Mouse (Mus musculus) olfactory bulb, adult 2 months (tissue): ENCODE data around the gene Sh3gl2. TPM values are rescaled to one million over a fixed set of nuclear protein-coding genes. Genes with fewer than 3 reads are reported as not detected.

Experiments
- H3K27ac ChIP-seq: fragments of 200-500 bp; 2 replicates; pipeline ENCODE4 v1.5.1; 2012; ENCODE audit warnings: low read depth, low read length; ENCODE audit not compliant: insufficient read depth
- H3K4me1 ChIP-seq: fragments of 200-500 bp; 2 replicates; pipeline ENCODE4 v1.6.1; 2012; ENCODE audit warnings: low read length; ENCODE audit not compliant: control insufficient read depth, insufficient read depth
- H3K4me3 ChIP-seq: fragments of 200-500 bp; 2 replicates; pipeline ENCODE4 v1.5.1; 2012; ENCODE audit warnings: mild to moderate bottlenecking, low read depth, low read length, moderate library complexity; ENCODE audit not compliant: insufficient read depth
- CTCF ChIP-seq: fragments of 200-500 bp; IDR thresholded peaks from 2 replicates; pipeline ENCODE4 v1.5.1; 2012; ENCODE audit warnings: low read depth, mild to moderate bottlenecking, low read length, moderate library complexity; ENCODE audit not compliant: insufficient read depth
- POLR2A ChIP-seq: fragments of 200-500 bp; IDR thresholded peaks from 2 replicates; pipeline ENCODE4 v1.6.1; 2012; ENCODE audit warnings: mild to moderate bottlenecking, low read depth, low read length, moderate library complexity; ENCODE audit not compliant: insufficient read depth
- WGBS: fragments of 180-500 bp; shearing (Covaris S2); methylation state at CpG from one replicate; pipeline ENCODE4 v1.1.7; 2018; 5-methylcytosine and 5-hydroxymethylcytosine counted together
- polyA plus RNA-seq: library from polyadenylated mRNA; stranded (reverse); fragments of >200 nt; gene quantifications from 2 replicates; pipeline ENCODE4 v1.2.4, GENCODE M21; 2012; ENCODE audit warnings: low replicate concordance; ENCODE audit not compliant: missing spikeins, insufficient read depth, insufficient read length

Gene Sh3gl2
- polyA plus RNA-seq, 1 experiment, result 339 TPM

GRCm38 (mm10) chr4:85506976-85507375 lies 302.1 kb downstream of the Sh3gl2 start:
- TF ChIP-seq CTCF (no peak), POLR2A (no peak)

GRCm38 (mm10) chr4:85507491-85507890 lies 302.6 kb downstream of the Sh3gl2 start:
- WGBS, result 82% methylated on average over 5 of the region's 5 CpGs
- no peaks in the 10 kb centered on the region for H3K4me1 ChIP-seq
- no peak overlapping the region for H3K27ac ChIP-seq
- H3K4me3 ChIP-seq, result no peak overlapping the region
- no peak for TF ChIP-seq POLR2A
- TF ChIP-seq CTCF, result no peak

More at GRCm38 (mm10) chr4:85506976-85507375, 302.1 kb downstream of the Sh3gl2 start:
- WGBS, result 79% methylated on average over 2 of the region's 2 CpGs
- H3K4me1 ChIP-seq, result no peaks in the 10 kb centered on the region
- H3K27ac ChIP-seq, result no peak overlapping the region
- H3K4me3 ChIP-seq, result no peak overlapping the region

DNA sequence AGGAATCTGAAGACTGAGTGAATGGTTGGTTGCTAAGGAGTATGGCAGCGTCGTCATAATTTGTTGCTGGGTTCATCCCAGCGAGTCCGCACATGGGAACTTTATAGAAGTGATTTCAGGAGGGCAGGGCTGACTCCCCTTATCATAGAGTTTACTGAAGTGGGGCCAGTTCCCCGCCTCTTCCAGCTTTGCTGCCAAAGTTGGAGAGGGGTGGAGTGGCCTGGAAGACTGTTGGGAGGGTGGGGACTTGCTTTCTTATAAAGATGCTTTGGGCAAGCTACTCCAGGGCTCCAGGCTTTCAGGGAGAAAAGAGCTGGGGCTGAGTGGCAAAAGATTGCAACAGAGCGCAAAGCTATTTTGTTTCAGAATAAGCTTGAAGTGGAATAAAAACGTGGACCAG lies 308.4 kb downstream of the Sh3gl2 start:
- TF ChIP-seq POLR2A (no peak), CTCF (no peak)
- peaks cover 12% of the 10 kb centered on the region for H3K4me1 ChIP-seq
- 24% methylated on average over 7 of the region's 7 CpGs for WGBS
- no peak overlapping the region for H3K27ac ChIP-seq
- H3K4me3 ChIP-seq, result peak overlapping the region; percentile 57; the same call in 1 of the 2 replicates

DNA sequence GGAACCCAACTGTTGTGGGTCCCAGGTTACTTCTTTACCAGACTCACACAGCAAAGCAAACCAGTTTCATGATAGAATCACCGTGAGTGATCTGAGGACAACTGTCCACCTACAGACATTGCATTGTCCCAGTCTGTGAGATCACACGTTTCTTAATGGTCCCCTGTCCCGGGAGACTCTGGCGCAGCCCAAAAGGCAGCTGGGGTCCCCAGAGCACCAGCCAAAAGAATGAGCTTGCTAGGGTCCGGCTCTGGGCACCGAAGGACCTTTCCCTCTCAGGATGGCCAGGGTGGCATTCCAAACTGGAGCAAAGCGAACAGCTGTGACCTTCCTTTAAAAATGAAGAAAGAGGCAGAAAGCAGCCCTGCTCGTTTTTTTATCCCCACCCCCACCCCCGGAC lies 308.9 kb downstream of the Sh3gl2 start, which contains the start of gene Adamtsl1:
Gene Adamtsl1 (plus strand): TSS at position 381 of the 400 bp plus-strand sequence.
- Histone ChIP-seq H3K4me1 (peaks cover 12% of the 10 kb centered on the region), H3K27ac (no peak within 1 kb of the TSS), H3K4me3 (peak within 1 kb of the TSS; percentile 57)
- TF ChIP-seq CTCF, result no peak
- WGBS, result 2% methylated on average over 9 of the region's 9 CpGs

DNA sequence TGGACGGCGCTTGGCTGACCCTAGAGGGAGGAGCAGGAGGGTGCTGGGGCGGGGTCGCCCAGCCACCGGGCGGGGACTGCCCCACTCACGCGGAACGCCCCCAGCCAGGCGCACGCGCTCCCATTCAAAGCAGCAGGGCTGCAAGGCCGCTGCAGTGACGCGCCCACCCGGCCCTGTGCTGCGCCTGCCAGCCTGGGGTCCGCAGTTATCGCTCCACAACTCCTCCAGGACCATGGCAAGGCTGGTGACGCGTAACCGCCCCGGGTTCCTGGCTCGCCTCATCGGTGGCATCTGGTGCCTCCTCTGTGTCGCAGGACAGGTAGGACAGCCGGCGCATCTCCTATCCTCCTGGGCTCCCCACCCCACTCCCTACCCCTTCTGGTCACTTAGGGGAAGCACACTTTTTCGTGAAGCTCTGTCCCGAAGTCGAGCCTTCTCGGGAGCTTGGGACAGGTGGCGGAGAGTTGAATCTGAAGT lies 309.3 kb downstream of the Sh3gl2 start:
- Histone ChIP-seq H3K27ac (no peak overlapping the region), H3K4me3 (peak overlapping the region; percentile 57), H3K4me1 (peaks cover 12% of the 10 kb centered on the region)
- 2% methylated on average over 33 of the region's 33 CpGs for WGBS
- TF ChIP-seq CTCF (no peak), POLR2A (no peak)

- no peak for TF ChIP-seq CTCF
- TF ChIP-seq POLR2A, result no peak
- Histone ChIP-seq H3K4me3 (no peak overlapping the region), H3K4me1 (no peaks in the 10 kb centered on the region), H3K27ac (no peak overlapping the region)
- 84% methylated on average over 7 of the region's 7 CpGs for WGBS
Measured at GRCm38 (mm10) chr4:85526966-85527566, 322.1 kb downstream of the Sh3gl2 start.

- no peaks in the 10 kb centered on the region for H3K4me1 ChIP-seq
- H3K4me3 ChIP-seq, result no peak overlapping the region
- 69% methylated on average over 1 of the region's 1 CpGs for WGBS
- no peak overlapping the region for H3K27ac ChIP-seq
- TF ChIP-seq CTCF (no peak), POLR2A (no peak)
Measured at GRCm38 (mm10) chr4:85529852-85530251, 324.9 kb downstream of the Sh3gl2 start.

- TF ChIP-seq CTCF, result no peak
- no peak for TF ChIP-seq POLR2A
- 81% methylated on average over 5 of the region's 5 CpGs for WGBS
- H3K4me1 ChIP-seq, result no peaks in the 10 kb centered on the region
Measured at GRCm38 (mm10) chr4:85539677-85540076, 334.8 kb downstream of the Sh3gl2 start.

DNA sequence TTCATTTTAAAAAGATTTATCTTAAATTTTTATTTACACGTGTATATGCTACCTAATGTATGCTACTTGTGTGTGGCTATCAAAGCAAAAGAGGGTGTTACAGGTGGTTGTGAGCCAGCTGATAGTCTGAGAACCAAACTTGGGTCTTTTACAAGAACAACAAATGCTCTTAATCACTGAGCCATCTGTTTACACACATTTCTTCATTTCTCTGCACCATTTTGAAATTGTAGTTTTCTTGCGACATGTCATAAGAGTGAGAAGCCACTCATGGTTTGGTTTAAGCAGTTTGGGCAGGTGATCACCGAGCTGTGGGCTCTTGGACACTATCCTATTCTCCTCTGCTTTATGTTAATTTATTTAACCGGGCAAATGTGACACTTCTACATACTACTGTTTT lies 338.3 kb downstream of the Sh3gl2 start:
- WGBS, result 84% methylated on average over 4 of the region's 4 CpGs
- Histone ChIP-seq H3K4me3 (no peak overlapping the region), H3K27ac (no peak overlapping the region), H3K4me1 (no peaks in the 10 kb centered on the region)
- TF ChIP-seq CTCF (no peak), POLR2A (no peak)

More at GRCm38 (mm10) chr4:85539677-85540076, 334.8 kb downstream of the Sh3gl2 start:
- Histone ChIP-seq H3K27ac (no peak overlapping the region), H3K4me3 (no peak overlapping the region)
